Mouse (Mus musculus) neutrophil, adult 5-6 weeks (primary cell): Measurements from ENCODE around the gene Gsdma. TPM values are rescaled to one million over a fixed set of nuclear protein-coding genes. Genes with fewer than 3 reads are reported as not detected.
A peak's percentile ranks its signal among the peaks of the same experiment; 100 is the strongest.
"Not testable (repeated sequence)": the region's sequence is repeated elsewhere in the genome, so short reads cannot be mapped to it uniquely, and the experiment has no call there.

Source experiments
- ATAC-seq: fragments of 151-379, 151-347 bp; 2 replicates; pipeline ENCODE4 v1.8.0; 2017; ENCODE audit warnings: mild to moderate bottlenecking, moderate TSS enrichment; ENCODE audit not compliant: insufficient number of reproducible peaks, poor library complexity, low FRiP score, severe bottlenecking; ENCODE audit errors: extremely low read depth
- total RNA-seq: library from RNA; stranded (forward); fragments of 200-1000 nt; gene quantifications from 2 replicates; pipeline ENCODE4 v1.2.3, GENCODE M21; 2017

Gsdma gene
- total RNA-seq, 1 experiment from 2014 or later, result not detected

DNA sequence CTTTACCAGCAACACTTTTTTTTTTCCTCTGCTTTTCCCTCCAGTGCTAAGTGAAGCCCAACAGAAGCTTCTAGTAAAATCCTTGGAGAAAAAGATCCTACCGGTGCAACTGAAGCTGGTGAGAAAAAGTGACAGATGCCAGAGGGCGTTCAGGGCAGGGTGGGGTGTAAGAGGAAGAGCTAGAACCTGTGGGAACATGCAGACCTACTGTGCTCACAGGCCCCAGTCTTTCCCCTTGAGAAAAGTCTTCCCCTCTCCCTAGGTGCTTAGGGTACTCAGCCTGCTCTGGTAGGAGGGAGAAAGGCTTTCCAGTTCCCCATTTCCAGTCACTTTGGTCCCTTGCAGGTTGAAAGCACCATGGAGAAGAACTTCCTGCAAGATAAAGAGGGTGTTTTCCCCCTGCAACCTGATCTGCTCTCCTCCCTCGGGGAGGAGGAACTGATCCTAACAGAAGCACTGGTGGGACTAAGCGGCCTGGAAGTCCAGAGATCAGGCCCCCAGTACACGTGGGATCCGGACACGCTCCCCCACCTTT lies 11.7 kb downstream of the Gsdma start:
- no peak for ATAC-seq

DNA sequence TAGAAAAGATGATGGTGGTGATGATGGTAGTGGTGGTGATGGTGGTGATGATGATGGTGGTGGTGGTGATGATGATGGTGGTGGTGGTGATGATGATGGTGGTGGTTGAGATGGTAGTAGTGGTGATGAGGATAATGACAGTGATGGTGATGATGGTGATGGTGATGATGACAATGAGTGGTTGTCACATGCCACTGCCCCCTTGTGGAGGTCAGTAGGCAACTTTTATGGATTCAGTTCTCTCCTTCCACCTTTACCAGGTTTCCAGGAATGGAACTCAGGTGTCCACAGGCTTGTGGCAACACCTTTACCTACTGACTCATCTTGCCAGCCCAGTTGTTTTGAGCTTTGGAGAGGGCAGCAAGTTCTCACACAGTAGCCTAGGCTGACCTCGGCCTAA lies 15.9 kb downstream of the Gsdma start:
- ATAC-seq, result no peak

DNA sequence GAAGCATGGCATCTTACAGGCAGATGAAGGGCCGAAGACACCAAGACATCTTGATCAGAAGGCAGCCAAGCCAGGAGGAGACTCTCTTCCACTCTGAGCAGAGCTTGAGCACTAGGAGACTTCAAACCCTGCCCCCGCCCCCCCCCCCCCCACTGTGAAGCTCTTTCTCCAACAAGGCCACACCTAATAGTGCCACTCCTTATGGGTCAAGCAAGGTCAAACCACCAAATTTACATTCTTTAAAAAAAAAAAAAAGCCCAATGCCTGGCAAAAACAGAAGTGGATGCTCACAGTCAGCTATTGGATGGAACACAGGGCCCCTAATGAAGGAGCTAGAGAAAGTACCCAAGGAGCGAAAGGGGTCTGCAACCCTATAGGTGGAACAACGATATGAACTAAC lies 16.4 kb downstream of the Gsdma start:
- not testable (repeated sequence) for ATAC-seq

GRCm38 (mm10) chr11:98681186-98681585 lies 17.0 kb downstream of the Gsdma start:
- no peak for ATAC-seq

GRCm38 (mm10) chr11:98681786-98682745 lies 17.9 kb downstream of the Gsdma start, which contains the start of gene Psmd3:
TSS of gene Psmd3 (plus strand) at chr11:98682554.
- peak; percentile 91 for ATAC-seq

- no peak for ATAC-seq
Measured at GRCm38 (mm10) chr11:98682811-98683210, 18.7 kb downstream of the Gsdma start.

GRCm38 (mm10) chr11:98685642-98686041 lies 21.5 kb downstream of the Gsdma start:
- ATAC-seq, result no peak

DNA sequence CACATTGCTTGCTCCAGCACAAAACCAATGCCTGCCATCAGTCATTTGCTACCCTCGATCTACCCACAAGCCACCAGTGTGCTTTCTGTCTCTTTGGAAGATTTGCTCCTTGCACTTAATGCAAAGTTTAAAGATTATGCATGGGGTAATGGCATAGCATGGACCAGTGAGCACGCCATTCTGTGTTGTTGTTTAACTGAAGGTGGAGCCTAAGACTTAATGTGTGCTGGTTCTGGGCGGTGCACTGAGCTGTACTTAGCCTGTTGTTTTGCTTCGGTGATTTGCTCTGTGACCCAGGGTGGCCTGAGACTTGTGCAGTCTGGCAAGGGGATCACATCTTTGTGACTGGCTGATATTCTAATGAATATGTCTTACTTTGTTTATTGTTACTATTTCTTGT lies 22.8 kb downstream of the Gsdma start:
- no peak for ATAC-seq

DNA sequence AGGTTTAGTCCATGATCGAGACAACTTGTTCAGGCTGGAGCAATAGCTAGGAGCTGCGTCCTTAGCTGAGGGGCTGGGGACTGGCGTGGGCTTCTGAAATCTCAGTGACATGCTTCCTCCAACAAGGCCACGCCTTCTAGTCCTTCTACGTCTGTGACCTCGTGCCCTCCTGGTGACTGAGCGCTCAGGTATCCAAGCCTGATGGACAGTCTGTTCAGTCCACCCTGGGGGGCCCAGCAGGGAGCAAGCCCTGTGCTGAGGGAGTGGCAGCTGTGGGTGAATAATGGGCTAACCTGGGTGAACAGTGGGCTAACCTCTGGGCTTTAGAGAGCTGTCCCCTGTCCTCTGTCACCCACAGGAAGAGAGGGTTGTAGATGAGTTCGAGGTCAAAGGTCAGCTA lies 23.9 kb downstream of the Gsdma start:
- ATAC-seq, result no peak

DNA sequence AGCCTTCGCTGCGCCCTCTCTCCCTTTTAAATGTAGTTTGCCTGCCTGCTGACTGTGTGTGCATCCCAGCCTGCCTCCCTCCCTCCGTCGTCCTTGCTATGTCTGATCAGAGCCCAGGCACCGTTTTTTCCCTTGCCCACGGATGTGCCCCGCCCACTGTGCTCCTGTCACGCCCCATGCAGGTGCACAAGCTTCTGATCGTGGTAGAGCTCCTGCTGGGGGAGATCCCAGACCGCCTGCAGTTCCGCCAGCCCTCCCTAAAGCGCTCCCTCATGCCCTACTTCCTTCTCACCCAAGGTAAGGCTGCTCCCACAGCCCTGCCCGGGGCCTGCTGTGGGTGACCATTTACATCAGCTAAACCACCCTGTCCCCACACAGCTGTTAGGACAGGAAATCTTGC lies 29.1 kb downstream of the Gsdma start:
- ATAC-seq, result no peak

DNA sequence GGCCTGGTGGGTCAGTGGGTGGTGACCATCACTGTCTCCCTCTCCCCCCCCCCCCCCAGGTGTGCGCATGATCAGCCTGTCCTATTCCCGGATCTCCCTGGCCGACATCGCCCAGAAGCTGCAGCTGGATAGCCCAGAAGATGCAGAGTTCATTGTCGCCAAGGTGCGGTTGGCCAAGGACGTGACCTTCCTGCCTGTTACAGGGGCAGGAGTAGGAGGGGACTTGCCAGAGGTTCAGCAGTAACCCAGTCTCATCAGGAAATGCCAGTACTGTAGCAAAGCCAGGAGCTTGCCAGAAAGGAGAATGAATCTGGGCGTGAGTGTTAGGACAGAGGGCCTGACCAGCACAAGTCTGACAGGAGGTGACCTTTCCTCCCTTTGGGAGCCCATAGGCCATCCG lies 29.6 kb downstream of the Gsdma start:
- ATAC-seq, result no peak

GRCm38 (mm10) chr11:98694301-98694700 lies 30.1 kb downstream of the Gsdma start:
- ATAC-seq, result no peak

DNA sequence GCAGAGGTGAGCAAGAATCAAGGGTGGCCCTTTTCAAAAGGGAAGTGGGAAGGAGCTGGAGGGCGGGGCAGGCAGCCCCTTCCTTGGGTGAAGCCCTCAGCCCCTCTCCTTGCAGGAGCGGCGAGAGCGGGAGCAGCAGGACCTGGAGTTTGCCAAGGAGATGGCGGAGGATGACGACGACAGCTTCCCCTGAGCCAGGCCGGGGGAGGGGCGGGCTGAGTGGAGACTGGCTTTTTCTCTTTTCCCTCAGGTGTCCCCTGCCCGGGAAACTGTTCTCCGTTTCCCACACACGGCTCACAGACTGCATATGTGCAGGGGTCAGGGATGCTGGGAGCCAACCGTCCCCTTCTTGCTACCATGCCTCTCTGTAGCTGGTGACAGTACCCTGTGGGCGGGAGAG lies 31.3 kb downstream of the Gsdma start:
- no peak for ATAC-seq

GRCm38 (mm10) chr11:98696454-98697216 lies 32.5 kb downstream of the Gsdma start:
- no peak for ATAC-seq

DNA sequence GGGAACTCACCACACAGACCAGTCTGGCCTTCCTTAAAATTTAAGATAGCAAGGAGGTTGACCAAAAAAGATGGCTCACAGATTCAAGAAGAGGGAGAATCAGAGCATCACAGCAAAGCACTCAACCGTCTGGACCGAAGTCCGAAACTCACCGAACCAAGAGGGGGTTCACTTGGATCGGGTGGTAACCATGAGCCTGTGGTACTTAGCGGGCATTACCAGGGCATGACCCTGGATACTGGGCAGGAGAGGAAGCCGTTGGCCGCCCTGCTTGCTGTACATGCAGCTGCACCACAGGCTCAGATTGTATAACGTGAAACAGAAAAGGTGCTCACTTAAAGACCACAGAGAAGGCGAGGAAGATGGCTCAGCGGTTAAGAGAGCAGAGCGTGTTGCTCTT lies 33.1 kb downstream of the Gsdma start:
- no peak for ATAC-seq

DNA sequence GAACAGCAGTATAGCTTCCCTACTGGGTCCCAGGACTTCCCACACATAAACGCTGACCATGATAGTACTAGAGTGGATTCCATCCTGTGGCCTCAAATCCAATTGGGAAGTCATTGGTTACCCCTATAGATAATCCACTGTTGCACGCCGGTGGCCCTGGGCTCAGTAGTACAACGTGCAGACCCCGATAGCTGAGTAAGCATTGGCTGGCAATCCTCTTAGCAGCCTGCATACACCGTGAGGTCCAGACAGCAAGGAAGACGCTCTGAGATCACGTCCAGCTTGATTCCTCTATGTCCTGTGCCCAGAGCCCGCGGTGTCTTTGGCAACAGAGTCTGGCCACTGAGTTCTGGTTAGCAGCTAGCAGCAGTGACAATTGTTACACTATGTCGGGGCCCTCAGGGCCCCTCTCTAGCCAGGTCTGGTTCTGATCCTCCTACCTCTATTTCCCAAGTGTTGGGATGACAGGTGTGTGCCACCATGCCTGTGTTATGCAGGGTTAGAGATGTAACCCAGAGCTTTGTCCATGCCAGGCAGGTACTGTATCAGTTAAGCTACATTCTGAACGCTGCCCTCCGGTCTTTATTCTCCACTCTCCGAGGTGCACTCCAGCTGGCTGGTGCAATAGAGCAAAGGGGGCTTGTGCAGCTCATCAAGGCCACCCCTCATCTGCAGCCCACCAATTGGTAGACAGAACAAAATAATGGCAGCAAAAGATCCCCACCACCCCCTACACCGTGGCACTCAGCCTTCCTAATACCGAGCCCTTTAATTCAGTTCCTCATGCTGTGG lies 34.9 kb downstream of the Gsdma start:
- no peak for ATAC-seq

DNA sequence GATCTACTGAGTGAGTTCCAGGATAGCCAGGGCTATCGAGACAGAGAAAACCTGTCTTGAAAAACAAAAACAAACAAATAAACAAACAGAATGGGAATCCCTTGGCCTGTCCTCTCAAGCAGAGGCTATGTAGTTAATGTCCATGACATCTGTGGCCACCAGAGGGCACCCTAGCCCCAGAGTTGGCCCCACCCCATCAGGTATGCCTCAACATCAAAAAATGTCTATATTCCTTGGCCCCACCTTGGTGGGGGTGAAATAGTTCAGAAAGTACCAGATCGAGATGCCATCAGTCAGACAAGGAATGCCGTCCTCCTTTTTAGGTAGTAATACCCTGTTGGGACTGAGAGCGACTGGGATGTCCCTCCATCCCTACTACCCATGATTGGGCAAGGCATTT lies 35.8 kb downstream of the Gsdma start:
- peak; percentile 80 for ATAC-seq

- ATAC-seq, result no peak
Measured at GRCm38 (mm10) chr11:98701213-98701670, 37.1 kb downstream of the Gsdma start, which contains the start of gene Csf3. TSS of gene Csf3 (plus strand) at chr11:98701263.

DNA sequence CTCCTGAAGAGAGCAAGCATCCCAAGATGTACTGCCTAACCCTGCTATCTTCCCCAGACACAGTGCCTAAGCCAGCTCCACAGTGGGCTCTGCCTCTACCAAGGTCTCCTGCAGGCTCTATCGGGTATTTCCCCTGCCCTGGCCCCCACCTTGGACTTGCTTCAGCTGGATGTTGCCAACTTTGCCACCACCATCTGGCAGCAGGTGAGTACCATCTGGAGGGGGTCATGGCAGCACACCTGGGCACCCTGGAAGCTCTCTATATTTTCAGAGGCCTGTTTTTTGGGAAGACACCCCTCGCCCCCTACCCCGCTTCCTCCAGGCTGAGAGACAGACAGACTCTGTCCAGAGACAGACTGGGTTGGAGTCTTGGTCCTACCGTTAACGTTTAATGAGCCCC lies 38.2 kb downstream of the Gsdma start:
- no peak for ATAC-seq
